Mouse (Mus musculus) left cerebral cortex, postnatal 36 days (tissue): ENCODE measurements around the gene Cela3a. TPM values are rescaled to one million over a fixed set of nuclear protein-coding genes. Genes with fewer than 3 reads are reported as not detected.
A peak's percentile ranks its signal among the peaks of the same experiment; 100 is the strongest.

ENCODE experiments used
- DNase-seq, 2 experiments: peaks; one replicate each; pipeline ENCODE4 v3.0.0; 2021 to 2022; ENCODE audit warnings: low spot score in 2 of 2, mixed read lengths in 1 of 2
- intact Hi-C: fragments of 180-260 bp; cut with DNase I; formaldehyde crosslinking; loops from one replicate; pipeline ENCODE4 v1.15.1; 2025
- total RNA-seq, 2 experiments: library from RNA; stranded (reverse); gene quantifications; 2 replicates each; pipeline ENCODE4 v1.2.3; 2021

Gene Cela3a
- total RNA-seq, 2 experiments from 2014 or later, result not detected

GRCm38 (mm10) chr4:137377526-137378304 lies 31.9 kb downstream of the Cela3a start:
- intact Hi-C loops, result no loop called here
- DNase-seq, result no peak

- intact Hi-C loops, result no loop called here
- no peak for DNase-seq
These were observed 32.8 kb downstream of the Cela3a start for GRCm38 (mm10) chr4:137376778-137377177.

- no peak for DNase-seq
- intact Hi-C loops, result no loop called here
These were observed 34.0 kb downstream of the Cela3a start for GRCm38 (mm10) chr4:137375314-137376278.

- no peak for DNase-seq
- intact Hi-C loops, result no loop called here
These were observed 35.9 kb downstream of the Cela3a start for GRCm38 (mm10) chr4:137373711-137374110.

GRCm38 (mm10) chr4:137371596-137372523 lies 37.7 kb downstream of the Cela3a start:
- intact Hi-C loops, result no loop called here
- DNase-seq, result no peak

- intact Hi-C loops, result no loop called here
- peak in 1 of 2 experiments; percentile 35 for DNase-seq
These were observed 39.4 kb downstream of the Cela3a start for GRCm38 (mm10) chr4:137369954-137370750.

- no peak for DNase-seq
- intact Hi-C loops, result no loop called here
These were observed 41.4 kb downstream of the Cela3a start for GRCm38 (mm10) chr4:137368198-137368597.

GRCm38 (mm10) chr4:137367275-137368088 lies 42.1 kb downstream of the Cela3a start:
- intact Hi-C loops, result no loop called here
- no peak for DNase-seq

GRCm38 (mm10) chr4:137366097-137366496 lies 43.5 kb downstream of the Cela3a start:
- no peak for DNase-seq
- intact Hi-C loops, result no loop called here

- DNase-seq, result no peak
- intact Hi-C loops, result no loop called here
These were observed 44.1 kb downstream of the Cela3a start for GRCm38 (mm10) chr4:137365356-137366062.

- intact Hi-C loops, result no loop called here
- no peak for DNase-seq
These were observed 44.8 kb downstream of the Cela3a start for GRCm38 (mm10) chr4:137364826-137365225.

GRCm38 (mm10) chr4:137360996-137361395 lies 48.6 kb downstream of the Cela3a start:
- DNase-seq, result no peak
- intact Hi-C loops, result no loop called here

- intact Hi-C loops, result no loop called here
- DNase-seq, result no peak
These were observed 51.1 kb downstream of the Cela3a start for GRCm38 (mm10) chr4:137358291-137359002.

- peak; percentile 97 to 98 for DNase-seq
- intact Hi-C loops, result no loop called here
These were observed 51.9 kb downstream of the Cela3a start, which contains the start of gene Cdc42 for GRCm38 (mm10) chr4:137357517-137358254. Cdc42 (minus strand) TSS chr4:137357720.

GRCm38 (mm10) chr4:137356674-137357510 lies 52.7 kb downstream of the Cela3a start:
- intact Hi-C loops, result no loop called here
- DNase-seq, result peak; percentile 62 to 68
